Mouse (Mus musculus) gastrocnemius, postnatal 36 days (tissue): ENCODE data around the gene Daxx. TPM values are rescaled to one million over a fixed set of nuclear protein-coding genes. Genes with fewer than 3 reads are reported as not detected.

Source experiments
- DNase-seq, 2 experiments: peaks; one replicate each; pipeline ENCODE4 v3.0.0; 2022
- intact Hi-C: fragments of 180-260 bp; cut with DNase I; formaldehyde crosslinking; loops from one replicate; pipeline ENCODE4 v1.15.1; 2025
- microRNA-seq, 2 experiments: library from miRNA; unstranded; fragments of <30 nt; microRNA quantifications; one replicate each; pipeline ENCODE4 v1.2.0; 2021
- total RNA-seq, 2 experiments: library from RNA; stranded (reverse); gene quantifications; 2 replicates each; pipeline ENCODE4 v1.2.3; 2021

The Daxx gene
- total RNA-seq, 2 experiments from 2014 or later, result 9.3 to 11.3 TPM

- intact Hi-C loops, result loop anchor here (2.0 kb wide), 1 partner anchor 15 kb away; the partner anchor contains the start of genes Pfdn6 and Wdr46
- peak; percentile 90 to 93 for DNase-seq
These were observed 46.5 kb downstream of the Daxx start, which contains the start of the genes Vps52 and Rps18 for GRCm38 (mm10) chr17:33955555-33956214. Gene Vps52 (plus strand): TSS chr17:33955812. Gene Rps18 (minus strand): TSS chr17:33956001.

- DNase-seq, result no peak
- intact Hi-C loops, result no loop called here
These were observed 47.1 kb downstream of the Daxx start for GRCm38 (mm10) chr17:33956336-33956735.

- intact Hi-C loops, result no loop called here
These were observed 48.3 kb downstream of the Daxx start for GRCm38 (mm10) chr17:33957493-33957892.

GRCm38 (mm10) chr17:33958451-33958850, 49.2 kb downstream of the Daxx start:
- DNase-seq, result peak in 1 of 2 experiments; percentile 11
- intact Hi-C loops, result loop anchor here (2.0 kb wide), 1 partner anchor 62 kb away; no protein-coding TSS in a partner anchor

More at GRCm38 (mm10) chr17:33957493-33957892, 48.3 kb downstream of the Daxx start:
- DNase-seq, result no peak

GRCm38 (mm10) chr17:33959135-33959534, 49.9 kb downstream of the Daxx start:
- intact Hi-C loops, result loop anchor here (2.0 kb wide), 1 partner anchor 62 kb away; no protein-coding TSS in a partner anchor

GRCm38 (mm10) chr17:33959948-33960347, 50.7 kb downstream of the Daxx start:
- intact Hi-C loops, result loop anchor here (2.0 kb wide), 1 partner anchor 61 kb away; no protein-coding TSS in a partner anchor
- no peak for DNase-seq

More at GRCm38 (mm10) chr17:33959135-33959534, 49.9 kb downstream of the Daxx start:
- peak in 1 of 2 experiments; percentile 15 for DNase-seq

- no peak for DNase-seq
- intact Hi-C loops, result no loop called here
These were observed 53.7 kb downstream of the Daxx start for GRCm38 (mm10) chr17:33962876-33963275.

Small RNA genes within 50 kb of the gene (microRNA-seq; reads per million reads assigned to microRNA genes)
- 0 reads per million in 2 experiments for gene Gm27740

Other genes with a start within 250 kb of the Daxx start
- gene Hnrnpm, start 222.6 kb upstream of the Daxx start, total RNA-seq, result 10 to 100 TPM; 57.9 to 64.7 TPM
- gene March2, start 190.7 kb upstream of the Daxx start, total RNA-seq, result 10 to 100 TPM; 83.8 to 92.6 TPM
- 100 to 1,000 TPM; 120 to 147 TPM for gene Rab11b, start 148.9 kb upstream of the Daxx start, total RNA-seq
- gene Angptl4, start 127.6 kb upstream of the Daxx start, total RNA-seq, result 10 to 100 TPM in 1 of 2 experiments, 1 to 10 TPM in 1; 8.0 to 11.7 TPM
- gene Kank3, start 98.9 kb upstream of the Daxx start, total RNA-seq, result 10 to 100 TPM; 15.3 to 22.5 TPM
- 100 to 1,000 TPM; 503 to 584 TPM for gene Rps28, start 84.9 kb upstream of the Daxx start, total RNA-seq
- gene Ndufa7, start 84.8 kb upstream of the Daxx start, total RNA-seq, result 100 to 1,000 TPM; 325 to 364 TPM
- gene Cd320, start 66.3 kb upstream of the Daxx start, total RNA-seq, result 10 to 100 TPM; 13.3 to 15.2 TPM
- not detected for gene Gm7029, start 35.6 kb upstream of the Daxx start, total RNA-seq
- 1 to 10 TPM in 1 of 2 experiments, under 1 TPM in 1; 0.74 to 1.1 TPM for gene Kifc1, start 18.8 kb upstream of the Daxx start, total RNA-seq
- gene Platr17, start 4.3 kb upstream of the Daxx start, total RNA-seq, result not detected
- 10 to 100 TPM; 31.8 to 34.7 TPM for gene Tapbp, start 6.5 kb downstream of the Daxx start, total RNA-seq
- 10 to 100 TPM; 12.6 to 16.6 TPM for gene Zbtb22, start 6.5 kb downstream of the Daxx start, total RNA-seq
- 10 to 100 TPM; 26.5 to 28.3 TPM for gene Rgl2, start 20.1 kb downstream of the Daxx start, total RNA-seq
- gene Pfdn6, start 30.9 kb downstream of the Daxx start, total RNA-seq, result 10 to 100 TPM; 56.7 to 58.6 TPM
- 1 to 10 TPM; 8.4 to 9.7 TPM for gene Wdr46, start 31.2 kb downstream of the Daxx start, total RNA-seq
- 1 to 10 TPM; 1.5 to 1.6 TPM for gene B3galt4, start 42.1 kb downstream of the Daxx start, total RNA-seq
- 10 to 100 TPM; 30.5 to 30.6 TPM for gene Vps52, start 46.4 kb downstream of the Daxx start, total RNA-seq
- gene Rps18, start 46.6 kb downstream of the Daxx start, total RNA-seq, result 100 to 1,000 TPM; 282 to 369 TPM
- 10 to 100 TPM; 25.6 to 32.9 TPM for gene H2-K1, start 90.9 kb downstream of the Daxx start, total RNA-seq
- 10 to 100 TPM; 11.7 to 12.4 TPM for gene Ring1, start 115.3 kb downstream of the Daxx start, total RNA-seq
- gene H2-Ke6, start 118.6 kb downstream of the Daxx start, total RNA-seq, result 10 to 100 TPM; 55.5 to 64.2 TPM
- 10 to 100 TPM; 40.8 to 45.2 TPM for gene Slc39a7, start 122.3 kb downstream of the Daxx start, total RNA-seq
- gene Rxrb, start 122.4 kb downstream of the Daxx start, total RNA-seq, result 10 to 100 TPM; 34.5 to 35.3 TPM
- gene Col11a2, start 130.0 kb downstream of the Daxx start, total RNA-seq, result 1 to 10 TPM; 9.3 to 9.6 TPM
- not detected for gene H2-Oa, start 182.9 kb downstream of the Daxx start, total RNA-seq
- gene H2-DMa, start 210.1 kb downstream of the Daxx start, total RNA-seq, result 1 to 10 TPM; 3.6 to 4.9 TPM
- gene Brd2, start 213.2 kb downstream of the Daxx start, total RNA-seq, result 10 to 100 TPM; 63.2 to 74.1 TPM
- gene H2-DMb2, start 233.9 kb downstream of the Daxx start, total RNA-seq, result under 1 TPM; 0.35 to 0.48 TPM
- 1 to 10 TPM in 1 of 2 experiments, under 1 TPM in 1; 0.71 to 1.2 TPM for gene H2-DMb1, start 243.7 kb downstream of the Daxx start, total RNA-seq